Mouse (Mus musculus) testis, adult 2 months (tissue): Measurements from ENCODE around the gene Serinc3.

Experiments used
- CTCF ChIP-seq: fragments of 200-500 bp; IDR thresholded peaks from 2 replicates; pipeline ENCODE4 v1.5.1; 2012; ENCODE audit warnings: low read depth, mild to moderate bottlenecking, inconsistent platforms, low read length, moderate library complexity; ENCODE audit not compliant: control insufficient read depth, insufficient read depth, insufficient replicate concordance
- POLR2A ChIP-seq: fragments of 200-500 bp; IDR thresholded peaks from 2 replicates; pipeline ENCODE4 v1.6.1; 2012; ENCODE audit warnings: low read depth, mild to moderate bottlenecking, inconsistent platforms, low read length, moderate library complexity; ENCODE audit not compliant: control insufficient read depth

GRCm38 (mm10) chr2:163675144-163675619 is 30.3 kb upstream of the Serinc3 start:
- no peak for TF ChIP-seq CTCF
- TF ChIP-seq POLR2A, result no peak
